In genomic region chr2:91242547-91242946, GRCm38 (mm10) we compare ENCODE assay signal across 24 mouse cellular contexts. TPM values are rescaled to one million over a fixed set of nuclear protein-coding genes. Genes with fewer than 3 reads are reported as not detected.
DNase-seq lines count a peak whose midpoint lies in the region; ATAC-seq and TF ChIP-seq lines count a peak whose summit lies in the region.
"Had no signal": no experiment of that assay in that cellular context is flagged by ENCODE, and none has a peak within 500 bp of the region (broad histone marks: within the 10 kb centered on the region; RNA-seq: fewer than 3 reads in every experiment).

No protein-coding gene starts in this region.

- WGBS in intestine, postnatal 0 days, result 43% methylated on average over 5 of the region's 5 CpGs
- WGBS in stomach, postnatal 0 days, result 45% methylated on average over 5 of the region's 5 CpGs
- WGBS in forebrain, embryonic 10.5 days, result 79% methylated on average over 5 of the region's 5 CpGs

- H3K27me3 ChIP-seq in intestine, postnatal 0 days (replicated peaks; ENCODE audit: control insufficient read depth, insufficient read depth, low read length), result no peaks in the 10 kb centered on the region
- H3K27me3 ChIP-seq in stomach, postnatal 0 days (ENCODE audit: control insufficient read depth, insufficient read depth, low read length), result no peaks in the 10 kb centered on the region
- no peaks in the 10 kb centered on the region for H3K27me3 ChIP-seq in forebrain, embryonic 10.5 days (ENCODE audit: poor library complexity, severe bottlenecking)
- H3K27me3 ChIP-seq: embryonic facial prominence, embryonic 13.5 days; heart, embryonic 15.5 days; hindbrain, embryonic 15.5 days; limb, embryonic 15.5 days; megakaryocyte, embryonic 14.5 days; midbrain, embryonic 15.5 days; Patski; stomach, embryonic 15.5 days had no signal

- H3K4me3 ChIP-seq in intestine, postnatal 0 days (ENCODE audit: low read depth, low read length), result no peak overlapping the region
- no peak overlapping the region for H3K4me3 ChIP-seq in stomach, postnatal 0 days (ENCODE audit: low read depth, low read length)
- no peak overlapping the region for H3K4me3 ChIP-seq in forebrain, embryonic 10.5 days
- H3K4me3 ChIP-seq: embryonic facial prominence, embryonic 13.5 days; heart, embryonic 15.5 days; hindbrain, embryonic 15.5 days; layer of hippocampus, adult 2 months; limb, embryonic 15.5 days; megakaryocyte, embryonic 14.5 days; midbrain, embryonic 15.5 days; stomach, embryonic 15.5 days had no signal

- DNase-seq in thymus, postnatal 0 days (ENCODE audit: low spot score), result peak; percentile 37
- no peak for DNase-seq in thymus, postnatal 4 days
- DNase-seq in stomach, postnatal 0 days (ENCODE audit: low spot score), result peak; percentile 56
- no peak for DNase-seq in forebrain, embryonic 10.5 days (ENCODE audit: extremely low spot score, low spot score)
- no peak for DNase-seq in layer of hippocampus, adult 8-10 months (ENCODE audit: low spot score in 2 of 2)
- DNase-seq: adrenal gland, postnatal 10 days; cerebellum, postnatal 10 days; heart, adult 18-20 months; heart, postnatal 4 days; kidney, adult 18-20 months; kidney, postnatal 10 days; lung, postnatal 10 days had no signal

- peak; percentile 58 for ATAC-seq in CD4-positive, CD25-positive, alpha-beta regulatory T cell, adult 4 months
- ATAC-seq in intestine, postnatal 0 days, result peak; percentile 74
- peak; percentile 84 for ATAC-seq in stomach, postnatal 0 days (ENCODE audit: low FRiP score, low TSS enrichment)
- ATAC-seq: midbrain, embryonic 15.5 days; Patski had no signal

- H3K4me2 ChIP-seq in intestine, postnatal 0 days (replicated peaks; ENCODE audit: low read depth), result no peak overlapping the region
- H3K4me2 ChIP-seq in stomach, postnatal 0 days (replicated peaks; ENCODE audit: low read depth), result no peak overlapping the region
- H3K4me2 ChIP-seq: embryonic facial prominence, embryonic 13.5 days; heart, embryonic 15.5 days; hindbrain, embryonic 15.5 days; limb, embryonic 15.5 days; midbrain, embryonic 15.5 days; stomach, embryonic 15.5 days had no signal

- no peak overlapping the region for H3K9ac ChIP-seq in intestine, postnatal 0 days (ENCODE audit: low read depth, low read length)
- no peak overlapping the region for H3K9ac ChIP-seq in stomach, postnatal 0 days (ENCODE audit: low read length)
- H3K9ac ChIP-seq: embryonic facial prominence, embryonic 13.5 days; heart, embryonic 15.5 days; hindbrain, embryonic 15.5 days; limb, embryonic 15.5 days; midbrain, embryonic 15.5 days; stomach, embryonic 15.5 days had no signal

- no peak for TF ChIP-seq EP300 in stomach, postnatal 0 days (optimal IDR thresholded peaks at IDR 0.05)

- no peaks in the 10 kb centered on the region for H3K9me3 ChIP-seq in intestine, postnatal 0 days (ENCODE audit: control insufficient read depth)
- no peaks in the 10 kb centered on the region for H3K9me3 ChIP-seq in stomach, postnatal 0 days (ENCODE audit: control insufficient read depth, low read length)
- H3K9me3 ChIP-seq in forebrain, embryonic 10.5 days, result no peaks in the 10 kb centered on the region
- H3K9me3 ChIP-seq: embryonic facial prominence, embryonic 13.5 days; heart, embryonic 15.5 days; hindbrain, embryonic 15.5 days; limb, embryonic 15.5 days; megakaryocyte, embryonic 14.5 days; midbrain, embryonic 15.5 days; stomach, embryonic 15.5 days had no signal

- no peaks in the 10 kb centered on the region for H3K36me3 ChIP-seq in intestine, postnatal 0 days (ENCODE audit: control insufficient read depth, insufficient read depth)
- H3K36me3 ChIP-seq in stomach, postnatal 0 days (ENCODE audit: control insufficient read depth, insufficient read depth, low read length), result no peaks in the 10 kb centered on the region
- H3K36me3 ChIP-seq in forebrain, embryonic 10.5 days (replicated peaks), result no peaks in the 10 kb centered on the region
- H3K36me3 ChIP-seq: embryonic facial prominence, embryonic 13.5 days; heart, embryonic 15.5 days; hindbrain, embryonic 15.5 days; limb, embryonic 15.5 days; midbrain, embryonic 15.5 days; stomach, embryonic 15.5 days had no signal

- no peak for TF ChIP-seq CTCF in intestine, postnatal 0 days (IDR thresholded peaks at IDR 0.05; ENCODE audit: low read depth)
- TF ChIP-seq CTCF in stomach, postnatal 0 days (IDR thresholded peaks at IDR 0.05; ENCODE audit: low read depth), result no peak

- H3K27ac ChIP-seq in intestine, postnatal 0 days (ENCODE audit: low read depth, low read length), result no peak overlapping the region
- peak overlapping the region; percentile 18; the same call in 1 of the 2 replicates for H3K27ac ChIP-seq in stomach, postnatal 0 days (replicated peaks)
- H3K27ac ChIP-seq in forebrain, embryonic 10.5 days, result no peak overlapping the region
- H3K27ac ChIP-seq: heart, embryonic 15.5 days; hindbrain, embryonic 15.5 days; midbrain, embryonic 15.5 days; stomach, embryonic 15.5 days had no signal

- no peaks in the 10 kb centered on the region for H3K4me1 ChIP-seq in intestine, postnatal 0 days (replicated peaks; ENCODE audit: control insufficient read depth, insufficient read depth, low read length)
- H3K4me1 ChIP-seq in stomach, postnatal 0 days (replicated peaks; ENCODE audit: control insufficient read depth, insufficient read depth), result no peaks in the 10 kb centered on the region
- peaks cover 15% of the 10 kb centered on the region for H3K4me1 ChIP-seq in forebrain, embryonic 10.5 days
- H3K4me1 ChIP-seq: stomach, embryonic 15.5 days had no signal

RNA-seq across cellular contexts. Expression of gene Ddb2, which starts 5.8 kb away (rescaled TPM):
- polyA plus RNA-seq in thymus, postnatal 0 days (2015; fragmentation: Nextera tagmentation; extraction: Ambion mirVana), result 33.7 and 35.8 TPM in 2 replicates
- polyA plus RNA-seq in CD4-positive, CD25-positive, alpha-beta regulatory T cell, adult 4 months (2017; shearing (Covaris generic)), result 10 to 100 TPM; 79.4 to 79.5 TPM
- polyA plus RNA-seq in intestine, postnatal 0 days (2015; fragmentation: Nextera tagmentation; extraction: Ambion mirVana), result 4.4 and 6.1 TPM in 2 replicates
- polyA plus RNA-seq in stomach, postnatal 0 days (2015; fragmentation: Nextera tagmentation; extraction: Ambion mirVana), result 11.0 and 12.5 TPM in 2 replicates
- 9.3 and 10.6 TPM in 2 replicates for polyA plus RNA-seq in forebrain, embryonic 10.5 days (2016; fragmentation: Nextera tagmentation; extraction: Ambion mirVana)
- 10 to 100 TPM; 11.2 to 12.4 (median 11.9) TPM for total RNA-seq in layer of hippocampus, adult 8-10 months (2022)

RNA-seq across cellular contexts. Expression of gene Pacsin3, which starts 13.2 kb away (rescaled TPM):
- polyA plus RNA-seq in thymus, postnatal 0 days (2015; fragmentation: Nextera tagmentation; extraction: Ambion mirVana), result 4.3 and 5.9 TPM in 2 replicates
- 1 to 10 TPM in 1 of 2 experiments, under 1 TPM in 1; 0.69 to 1.4 TPM for polyA plus RNA-seq in CD4-positive, CD25-positive, alpha-beta regulatory T cell, adult 4 months (2017; shearing (Covaris generic))
- polyA plus RNA-seq in intestine, postnatal 0 days (2015; fragmentation: Nextera tagmentation; extraction: Ambion mirVana), result 6.5 and 7.3 TPM in 2 replicates
- 46.2 and 52.2 TPM in 2 replicates for polyA plus RNA-seq in stomach, postnatal 0 days (2015; fragmentation: Nextera tagmentation; extraction: Ambion mirVana)
- 38.7 and 40.1 TPM in 2 replicates for polyA plus RNA-seq in forebrain, embryonic 10.5 days (2016; fragmentation: Nextera tagmentation; extraction: Ambion mirVana)
- total RNA-seq in layer of hippocampus, adult 8-10 months (2022), result 10 to 100 TPM; 27.1 to 34.4 (median 31.0) TPM
- total RNA-seq: neutrophil, adult 5-6 weeks had no signal

RNA-seq across cellular contexts. Expression of gene Arfgap2, which starts 22.2 kb away (rescaled TPM):
- polyA plus RNA-seq in thymus, postnatal 0 days (2015; fragmentation: Nextera tagmentation; extraction: Ambion mirVana), result 95.7 and 99.8 TPM in 2 replicates
- polyA plus RNA-seq in CD4-positive, CD25-positive, alpha-beta regulatory T cell, adult 4 months (2017; shearing (Covaris generic)), result 100 to 1,000 TPM in 1 of 2 experiments, 10 to 100 TPM in 1; 87.2 to 143 TPM
- 37.6 and 39.0 TPM in 2 replicates for polyA plus RNA-seq in intestine, postnatal 0 days (2015; fragmentation: Nextera tagmentation; extraction: Ambion mirVana)
- polyA plus RNA-seq in stomach, postnatal 0 days (2015; fragmentation: Nextera tagmentation; extraction: Ambion mirVana), result 46.7 and 48.1 TPM in 2 replicates
- 97.5 and 99.0 TPM in 2 replicates for polyA plus RNA-seq in forebrain, embryonic 10.5 days (2016; fragmentation: Nextera tagmentation; extraction: Ambion mirVana)
- total RNA-seq in layer of hippocampus, adult 8-10 months (2022), result 10 to 100 TPM; 75.9 to 81.9 (median 79.1) TPM

RNA-seq across cellular contexts. Expression of gene Acp2, which starts 39.9 kb away (rescaled TPM):
- 15.5 and 15.6 TPM in 2 replicates for polyA plus RNA-seq in thymus, postnatal 0 days (2015; fragmentation: Nextera tagmentation; extraction: Ambion mirVana)
- polyA plus RNA-seq in CD4-positive, CD25-positive, alpha-beta regulatory T cell, adult 4 months (2017; shearing (Covaris generic)), result 10 to 100 TPM; 17.9 to 25.7 TPM
- polyA plus RNA-seq in intestine, postnatal 0 days (2015; fragmentation: Nextera tagmentation; extraction: Ambion mirVana), result 20.4 and 20.5 TPM in 2 replicates
- 11.6 and 13.5 TPM in 2 replicates for polyA plus RNA-seq in stomach, postnatal 0 days (2015; fragmentation: Nextera tagmentation; extraction: Ambion mirVana)
- 25.4 and 27.7 TPM in 2 replicates for polyA plus RNA-seq in forebrain, embryonic 10.5 days (2016; fragmentation: Nextera tagmentation; extraction: Ambion mirVana)
- total RNA-seq in layer of hippocampus, adult 8-10 months (2022), result 10 to 100 TPM; 54.9 to 64.9 (median 59.8) TPM

RNA-seq across cellular contexts. Expression of gene Nr1h3, which starts 39.9 kb away (rescaled TPM):
- polyA plus RNA-seq in thymus, postnatal 0 days (2015; fragmentation: Nextera tagmentation; extraction: Ambion mirVana), result 7.2 and 9.6 TPM in 2 replicates
- 1 to 10 TPM; 1.4 to 1.8 TPM for polyA plus RNA-seq in CD4-positive, CD25-positive, alpha-beta regulatory T cell, adult 4 months (2017; shearing (Covaris generic))
- polyA plus RNA-seq in intestine, postnatal 0 days (2015; fragmentation: Nextera tagmentation; extraction: Ambion mirVana), result 22.7 TPM in 2 replicates
- polyA plus RNA-seq in stomach, postnatal 0 days (2015; fragmentation: Nextera tagmentation; extraction: Ambion mirVana), result 1.8 and 2.2 TPM in 2 replicates
- 1.4 and 2.5 TPM in 2 replicates for polyA plus RNA-seq in forebrain, embryonic 10.5 days (2016; fragmentation: Nextera tagmentation; extraction: Ambion mirVana)
- total RNA-seq in layer of hippocampus, adult 8-10 months (2022), result 1 to 10 TPM; 3.7 to 5.8 (median 4.3) TPM

Comparison
In these comparisons a context has a peak if more than half of its experiments do, and no peak if none do; other contexts are left out.
1. DNase-seq: peak in thymus, postnatal 0 days (single experiment) and stomach, postnatal 0 days (single experiment); none in thymus, postnatal 4 days (single experiment), forebrain, embryonic 10.5 days (single experiment) and layer of hippocampus, adult 8-10 months (0 of 2).
2. Peak in every context shown above with its lines, with median percentiles within 50 percentile points of each other: ATAC-seq.